Mouse (Mus musculus) embryo, embryonic 9.5 days (tissue): ENCODE measurements around the gene Zfp292.
A peak's percentile ranks its signal among the peaks of the same experiment; 100 is the strongest.
"Not testable (repeated sequence)": the region's sequence is repeated elsewhere in the genome, so short reads cannot be mapped to it uniquely, and the experiment has no call there.

Source experiments
- DNase-seq: peaks from one replicate; pipeline ENCODE4 v3.0.0-alpha.2; 2017; ENCODE audit errors: extremely low spot score

Zfp292 gene

DNA sequence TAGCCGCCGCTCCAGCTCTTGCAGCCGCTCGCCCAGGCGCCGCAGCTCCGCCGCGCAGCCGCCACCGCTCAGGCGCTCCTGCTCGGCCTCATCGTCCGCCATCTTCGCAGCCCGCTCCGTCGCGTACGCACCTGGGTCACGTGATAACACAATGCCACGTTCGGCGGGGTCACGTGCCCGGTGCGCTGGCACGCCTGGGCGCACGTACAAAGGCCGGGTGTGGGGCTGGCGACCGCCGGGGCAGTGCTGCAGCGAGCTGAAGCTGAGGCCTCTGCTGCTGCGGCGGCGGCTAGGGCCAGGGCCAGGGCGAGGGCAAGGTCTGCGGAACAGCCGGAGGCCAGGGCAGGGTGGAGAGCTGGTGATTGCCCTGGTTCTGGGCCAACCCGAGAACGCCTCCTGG, at the start of gene Zfp292:
TSS of gene Zfp292 (minus strand) at position 143 of the 400 bp plus-strand sequence.
- DNase-seq: peak; percentile 93

- not testable (repeated sequence) for DNase-seq
These were observed 45.6 kb upstream of the Zfp292 start for GRCm38 (mm10) chr4:34928386-34928785.

DNA sequence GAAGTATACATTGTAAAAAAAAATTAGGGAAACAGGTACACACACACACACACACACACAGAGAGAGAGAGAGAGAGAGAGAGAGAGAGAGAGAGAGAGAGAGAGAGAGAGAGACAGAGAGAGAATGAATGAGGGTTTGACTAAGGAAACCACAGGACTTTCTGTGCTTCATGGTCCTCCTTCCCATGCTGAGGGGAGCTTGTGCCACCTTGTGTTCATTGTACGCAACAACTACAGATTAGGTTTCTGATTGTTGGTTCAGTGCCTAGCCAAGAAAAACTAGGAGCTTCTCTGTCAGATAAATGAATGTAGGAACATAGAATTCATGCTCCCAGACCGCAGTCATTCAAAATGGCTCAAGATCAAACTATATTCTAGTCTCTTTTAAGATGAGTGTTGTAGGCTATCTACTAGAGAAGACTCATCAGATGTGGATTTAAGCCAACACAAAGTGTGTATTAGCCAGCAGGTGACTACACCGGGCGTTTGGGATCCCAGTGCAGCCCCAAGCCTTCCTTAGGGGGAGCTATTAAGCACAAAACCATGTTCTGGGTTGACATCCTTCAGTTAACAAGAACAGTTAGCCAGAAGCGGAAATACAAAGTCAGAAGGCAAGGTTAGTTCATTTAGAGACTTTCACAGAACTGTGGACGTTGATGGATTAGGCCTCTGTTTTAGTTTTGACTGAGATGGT, 39.6 kb upstream of the Zfp292 start:
- DNase-seq: peak; percentile 42

- no peak for DNase-seq
These were observed 34.6 kb upstream of the Zfp292 start for GRCm38 (mm10) chr4:34917400-34917799.

GRCm38 (mm10) chr4:34912171-34912570, 29.4 kb upstream of the Zfp292 start:
- no peak for DNase-seq

DNA sequence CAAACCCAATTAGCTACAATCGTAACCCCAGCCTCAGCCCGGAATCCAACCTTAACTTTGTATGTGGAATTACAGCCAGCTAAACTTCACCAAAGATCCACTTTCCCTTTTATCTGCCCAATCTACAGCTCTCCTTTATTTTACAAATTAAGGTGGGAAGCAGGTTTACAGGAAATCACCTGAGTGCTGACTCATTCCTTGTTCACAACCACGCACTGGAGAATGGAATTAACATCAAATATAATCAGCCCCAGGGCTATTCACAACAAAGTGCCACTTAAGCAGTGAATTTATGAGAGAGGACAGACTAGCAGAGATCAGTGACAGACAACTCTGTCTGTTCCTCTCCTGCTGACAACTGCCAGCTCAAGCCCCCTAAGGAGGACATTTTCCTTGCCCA, 28.6 kb upstream of the Zfp292 start:
- no peak for DNase-seq

GRCm38 (mm10) chr4:34908127-34908526, 25.4 kb upstream of the Zfp292 start:
- DNase-seq: no peak

DNA sequence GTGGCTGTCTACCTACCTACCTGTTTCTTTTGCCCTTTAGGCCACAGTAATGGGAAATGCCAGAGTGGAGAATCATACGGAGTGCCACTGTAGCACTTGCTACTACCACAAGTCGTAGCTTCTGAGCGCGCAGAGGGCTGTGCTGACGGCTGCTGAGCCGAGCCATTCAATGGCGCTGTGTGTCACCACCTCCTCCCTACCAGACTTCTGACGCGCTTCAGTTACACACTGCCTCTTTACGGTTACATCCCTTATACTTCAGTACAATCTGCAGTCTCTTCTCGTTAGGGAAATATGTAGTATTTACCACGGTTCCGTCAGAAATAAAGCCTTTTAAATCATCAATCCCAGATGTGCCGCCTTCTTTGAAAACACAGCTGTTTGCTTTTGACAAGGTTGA, 24.3 kb upstream of the Zfp292 start:
- no peak for DNase-seq

DNA sequence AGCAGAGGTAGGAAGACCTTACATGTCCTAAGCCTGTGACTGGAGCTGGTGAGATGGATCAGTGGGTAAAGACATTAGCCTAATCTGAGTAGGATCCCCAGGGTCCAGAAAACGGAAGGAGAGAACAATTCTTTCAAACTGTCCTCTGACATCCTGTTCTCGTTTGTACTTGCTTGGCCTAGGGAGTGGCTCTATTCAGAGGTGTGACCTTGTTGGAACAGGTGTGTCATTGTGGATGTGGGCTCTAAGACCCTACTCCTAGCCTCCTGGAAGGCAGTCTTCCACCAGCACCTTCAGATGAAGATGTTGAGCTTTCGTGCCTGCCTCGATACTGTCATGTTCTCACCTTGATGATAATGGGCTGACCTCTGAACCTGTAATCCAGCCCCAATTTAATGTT, 23.4 kb upstream of the Zfp292 start:
- no peak for DNase-seq

GRCm38 (mm10) chr4:34905396-34905795, 22.6 kb upstream of the Zfp292 start:
- DNase-seq: no peak

- DNase-seq: not testable (repeated sequence)
These were observed 18.8 kb upstream of the Zfp292 start for GRCm38 (mm10) chr4:34901582-34901981.

GRCm38 (mm10) chr4:34901166-34901565, 18.4 kb upstream of the Zfp292 start:
- no peak for DNase-seq

DNA sequence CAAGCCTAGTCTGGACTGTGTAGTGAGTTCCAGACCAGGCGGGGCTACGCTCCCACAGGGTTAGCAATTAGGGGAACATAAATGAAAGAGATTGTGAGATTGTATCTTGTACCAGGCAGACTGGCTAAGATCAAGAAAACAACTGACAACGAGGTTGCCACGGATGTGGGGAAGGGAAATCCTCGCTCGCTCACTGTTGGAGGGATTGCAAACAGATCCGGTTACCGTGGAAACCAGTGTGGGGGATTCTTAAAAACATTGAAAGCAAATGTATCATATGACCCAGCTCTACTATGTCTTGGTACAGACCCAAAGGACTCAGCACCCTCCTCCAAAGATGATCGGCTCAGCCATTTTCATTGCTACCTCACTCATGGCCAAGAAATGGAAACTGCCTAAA, 17.4 kb upstream of the Zfp292 start:
- DNase-seq: no peak

GRCm38 (mm10) chr4:34899322-34899721, 16.6 kb upstream of the Zfp292 start:
- DNase-seq: no peak

DNA sequence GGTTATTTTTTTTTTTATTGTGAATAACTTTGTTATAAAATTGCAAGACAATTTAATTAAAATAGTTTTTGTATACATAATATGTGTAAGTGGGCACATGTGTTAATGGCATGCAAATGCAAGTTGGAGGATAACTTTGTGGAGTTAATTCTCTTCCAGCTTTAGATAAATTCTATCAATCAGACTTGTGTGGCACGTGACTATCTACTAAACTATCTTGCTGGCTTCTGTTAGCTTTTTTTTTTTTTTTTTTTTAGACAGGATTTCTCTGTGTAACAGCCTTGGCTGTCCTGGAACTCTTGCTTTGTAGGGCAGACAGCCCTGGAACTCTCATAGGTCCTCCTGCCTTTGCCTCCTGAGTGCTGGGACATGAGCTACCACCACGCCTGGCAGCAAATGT, 15.7 kb upstream of the Zfp292 start:
- no peak for DNase-seq

GRCm38 (mm10) chr4:34893479-34893878, 10.7 kb upstream of the Zfp292 start, which contains the start of gene Cga:
TSS of gene Cga (plus strand) at chr4:34893779.
- no peak for DNase-seq

DNA sequence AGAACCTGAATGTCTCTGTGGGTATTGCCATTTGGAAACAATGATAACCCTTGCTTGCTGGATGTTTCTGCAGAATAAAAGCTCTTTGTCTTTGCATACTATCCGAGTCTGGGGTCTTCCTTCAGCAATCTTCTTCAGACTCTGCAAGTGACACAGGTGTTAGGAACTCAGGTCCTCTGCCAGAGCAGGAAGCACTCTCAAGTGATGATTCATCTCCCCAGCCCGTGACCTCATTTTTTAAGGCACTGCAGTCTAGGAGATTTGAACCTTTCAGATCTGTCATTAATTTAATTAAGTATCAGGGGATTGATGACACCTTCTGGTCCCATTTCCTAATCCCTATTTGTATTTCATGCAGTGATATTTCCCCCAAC, 7.0 kb upstream of the Zfp292 start:
- DNase-seq: no peak

DNA sequence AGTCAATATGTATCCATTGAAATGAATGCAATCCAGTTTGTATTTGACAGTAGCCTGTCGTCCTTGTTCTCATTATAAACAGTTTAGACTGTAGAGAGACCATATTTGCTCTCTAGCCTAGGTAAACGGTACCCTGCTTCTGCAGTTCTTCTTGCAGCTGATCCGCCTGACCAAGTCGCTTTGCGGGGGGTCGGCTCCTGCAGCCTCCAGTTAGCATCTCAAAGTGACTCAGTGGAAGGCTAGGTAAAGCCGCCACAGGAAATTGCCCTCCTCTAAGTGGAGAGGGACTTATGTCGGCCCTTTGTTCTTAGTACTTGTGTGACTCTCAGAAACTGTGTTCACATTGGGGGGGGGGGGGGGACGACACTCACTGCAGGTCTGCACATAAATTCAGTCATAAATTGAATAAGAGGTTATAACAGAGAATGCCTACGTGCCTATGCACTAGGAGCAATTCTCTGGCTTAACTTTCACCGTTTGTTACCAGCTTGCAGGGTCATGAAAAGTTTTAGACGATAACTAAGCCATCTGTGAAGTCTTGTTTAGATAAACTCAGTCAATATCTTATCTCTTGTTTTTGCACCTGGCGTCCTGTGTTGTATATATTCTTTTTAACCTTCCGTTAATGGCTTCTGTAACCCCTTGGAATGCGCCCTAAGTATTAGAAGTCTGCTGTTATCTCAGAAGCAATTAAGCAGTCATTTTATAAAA, 6.5 kb upstream of the Zfp292 start:
- no peak for DNase-seq

- no peak for DNase-seq
These were observed 4.5 kb upstream of the Zfp292 start for GRCm38 (mm10) chr4:34887295-34887694.

GRCm38 (mm10) chr4:34886490-34887111, 3.8 kb upstream of the Zfp292 start:
- DNase-seq: peak; percentile 86

- DNase-seq: no peak
These were observed 3.0 kb upstream of the Zfp292 start for GRCm38 (mm10) chr4:34885631-34886351.

GRCm38 (mm10) chr4:34883366-34884029, 738 bp upstream of the Zfp292 start:
- DNase-seq: no peak
